Mouse (Mus musculus): ENCODE results near the gene Scube1. TPM values are rescaled to one million over a fixed set of nuclear protein-coding genes. Genes with fewer than 3 reads are reported as not detected.

Scube1 gene
- polyA plus RNA-seq, 1 experiment from 2014 or later = 2.5 TPM

DNA sequence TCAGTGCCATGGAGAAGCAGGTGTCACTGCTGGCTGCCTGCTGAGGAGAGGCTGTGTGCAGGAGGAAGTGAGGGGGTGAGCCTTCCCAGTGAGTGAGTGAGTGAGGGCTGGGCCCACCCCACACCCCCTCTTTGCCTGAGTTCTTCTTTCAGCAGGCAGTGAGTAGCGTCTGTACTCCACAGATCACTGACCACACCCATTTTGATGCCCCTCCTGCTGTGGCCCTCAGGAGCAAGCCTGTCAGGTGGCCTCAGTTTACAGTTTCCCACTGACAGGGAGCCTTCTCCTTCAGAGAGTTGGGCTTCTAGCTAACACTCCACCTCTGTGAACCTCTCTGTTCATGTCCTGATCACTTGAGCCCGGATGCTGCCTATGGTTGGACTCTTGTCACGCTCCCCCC is 89.6 kb downstream of the Scube1 start:
- Histone ChIP-seq H3K9ac (ENCODE audit: low read depth, low read length) (no peak overlapping the region), H3K27me3 (replicated peaks; ENCODE audit: control insufficient read depth, insufficient read depth, low read length) (no peaks in the 10 kb centered on the region), H3K4me2 (replicated peaks; ENCODE audit: low read depth) (no peak overlapping the region), H3K27ac (ENCODE audit: low read depth, low read length) (no peak overlapping the region), H3K36me3 (ENCODE audit: control insufficient read depth, insufficient read depth) (no peaks in the 10 kb centered on the region), H3K4me1 (replicated peaks; ENCODE audit: control insufficient read depth, insufficient read depth, low read length) (no peaks in the 10 kb centered on the region), H3K9me3 (ENCODE audit: control insufficient read depth) (no peaks in the 10 kb centered on the region), H3K4me3 (ENCODE audit: low read depth, low read length) (no peak overlapping the region)
- no peak for TF ChIP-seq CTCF (IDR thresholded peaks at IDR 0.05; ENCODE audit: low read depth)
- WGBS = 45% methylated on average over 3 of the region's 3 CpGs
- ATAC-seq = no peak

DNA sequence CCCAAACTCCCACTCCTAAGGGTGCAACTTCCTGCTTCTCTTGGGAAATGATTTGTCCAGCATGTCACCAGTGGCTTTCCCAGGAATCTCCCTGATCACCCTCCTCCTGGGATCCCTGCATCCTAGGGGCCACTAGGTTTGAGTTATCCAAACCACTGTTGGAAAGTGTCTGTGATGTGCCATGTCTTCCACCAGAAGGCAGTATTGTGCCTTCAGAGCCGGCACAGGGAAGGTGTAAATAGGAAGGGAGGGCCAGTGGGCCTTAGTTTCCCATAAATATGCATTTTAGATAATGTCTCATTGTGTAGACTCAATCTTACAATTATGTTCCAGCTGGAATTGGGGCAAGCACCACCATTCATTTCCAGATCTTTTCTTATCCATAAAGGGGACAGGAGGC is 90.7 kb downstream of the Scube1 start:
- no peaks in the 10 kb centered on the region for H3K4me1 ChIP-seq (replicated peaks; ENCODE audit: control insufficient read depth, insufficient read depth, low read length)
- H3K27me3 ChIP-seq (replicated peaks; ENCODE audit: control insufficient read depth, insufficient read depth, low read length) = no peaks in the 10 kb centered on the region
- no peak overlapping the region for H3K4me2 ChIP-seq (replicated peaks; ENCODE audit: low read depth)
- 0 out of 2 replicates have a peak, but pooled peaks cover 4% of the 10 kb centered on the region for H3K9me3 ChIP-seq (ENCODE audit: control insufficient read depth)
- 6% methylated on average over 1 of the region's 1 CpGs for WGBS
- H3K36me3 ChIP-seq (ENCODE audit: control insufficient read depth, insufficient read depth) = peaks cover 3% of the 10 kb centered on the region; the same call in 1 of the 2 replicates
- H3K4me3 ChIP-seq (ENCODE audit: low read depth, low read length) = no peak overlapping the region
- no peak overlapping the region for H3K27ac ChIP-seq (ENCODE audit: low read depth, low read length)
- no peak overlapping the region for H3K9ac ChIP-seq (ENCODE audit: low read depth, low read length)
- TF ChIP-seq CTCF (IDR thresholded peaks at IDR 0.05; ENCODE audit: low read depth) = peak; percentile 77
- no peak for ATAC-seq

DNA sequence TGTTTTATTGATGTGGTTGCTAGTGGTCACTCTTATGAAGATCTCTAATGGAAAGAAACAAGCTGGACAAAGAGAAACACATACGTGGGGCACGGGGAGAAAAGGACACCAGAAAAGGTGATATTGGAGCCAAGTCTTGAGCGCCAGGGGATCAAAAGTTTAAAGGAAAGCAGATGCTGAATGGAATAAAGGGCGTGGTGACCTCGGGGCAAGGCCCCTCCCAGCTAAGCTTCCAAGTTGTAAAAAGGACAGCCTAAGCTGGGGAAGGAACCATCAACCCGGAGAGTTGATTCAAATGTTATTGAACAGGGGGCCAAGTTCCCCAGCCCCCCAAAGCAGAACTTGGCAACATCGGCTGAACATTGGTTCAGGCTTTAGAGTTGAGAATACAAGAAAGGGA is 93.8 kb downstream of the Scube1 start:
- 0 out of 2 replicates have a peak, but pooled peaks cover 4% of the 10 kb centered on the region for H3K9me3 ChIP-seq (ENCODE audit: control insufficient read depth)
- H3K27ac ChIP-seq (ENCODE audit: low read depth, low read length) = no peak overlapping the region
- H3K36me3 ChIP-seq (ENCODE audit: control insufficient read depth, insufficient read depth) = peaks cover 3% of the 10 kb centered on the region; the same call in 1 of the 2 replicates
- ATAC-seq = no peak
- TF ChIP-seq CTCF (IDR thresholded peaks at IDR 0.05; ENCODE audit: low read depth) = no peak
- no peak overlapping the region for H3K4me2 ChIP-seq (replicated peaks; ENCODE audit: low read depth)
- no peak overlapping the region for H3K9ac ChIP-seq (ENCODE audit: low read depth, low read length)
- WGBS = 71% methylated on average over 7 of the region's 7 CpGs
- no peaks in the 10 kb centered on the region for H3K4me1 ChIP-seq (replicated peaks; ENCODE audit: control insufficient read depth, insufficient read depth, low read length)
- H3K27me3 ChIP-seq (replicated peaks; ENCODE audit: control insufficient read depth, insufficient read depth, low read length) = no peaks in the 10 kb centered on the region
- no peak overlapping the region for H3K4me3 ChIP-seq (ENCODE audit: low read depth, low read length)

DNA sequence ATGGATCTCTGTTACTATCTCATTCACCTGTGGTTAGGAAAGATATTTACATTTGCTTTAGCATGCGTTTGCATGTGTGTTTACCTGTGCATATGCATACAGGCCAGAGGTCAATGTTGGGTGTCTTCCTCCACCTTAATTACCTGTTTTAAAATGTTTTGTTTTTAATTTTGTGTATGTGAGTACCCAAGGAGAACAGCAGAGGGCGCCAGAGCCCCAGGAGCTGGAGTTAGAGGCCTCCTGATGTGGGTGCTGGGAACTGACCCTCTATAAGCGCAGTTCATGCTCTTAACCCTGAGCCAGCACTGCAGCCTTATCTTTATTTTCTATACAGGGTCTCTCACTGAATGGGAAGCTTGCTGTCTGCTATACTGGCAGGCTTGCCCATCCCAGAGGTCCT is 95.1 kb downstream of the Scube1 start:
- TF ChIP-seq CTCF (IDR thresholded peaks at IDR 0.05; ENCODE audit: low read depth) = peak; percentile 30
- 69% methylated on average over 3 of the region's 3 CpGs for WGBS
- no peaks in the 10 kb centered on the region for H3K27me3 ChIP-seq (replicated peaks; ENCODE audit: control insufficient read depth, insufficient read depth, low read length)
- H3K9ac ChIP-seq (ENCODE audit: low read depth, low read length) = no peak overlapping the region
- no peak overlapping the region for H3K4me2 ChIP-seq (replicated peaks; ENCODE audit: low read depth)
- no peak overlapping the region for H3K27ac ChIP-seq (ENCODE audit: low read depth, low read length)
- 0 out of 2 replicates have a peak, but pooled peaks cover 4% of the 10 kb centered on the region for H3K9me3 ChIP-seq (ENCODE audit: control insufficient read depth)
- no peak overlapping the region for H3K4me3 ChIP-seq (ENCODE audit: low read depth, low read length)
- peaks cover 3% of the 10 kb centered on the region; the same call in 1 of the 2 replicates for H3K36me3 ChIP-seq (ENCODE audit: control insufficient read depth, insufficient read depth)
- no peaks in the 10 kb centered on the region for H3K4me1 ChIP-seq (replicated peaks; ENCODE audit: control insufficient read depth, insufficient read depth, low read length)
- no peak for ATAC-seq

DNA sequence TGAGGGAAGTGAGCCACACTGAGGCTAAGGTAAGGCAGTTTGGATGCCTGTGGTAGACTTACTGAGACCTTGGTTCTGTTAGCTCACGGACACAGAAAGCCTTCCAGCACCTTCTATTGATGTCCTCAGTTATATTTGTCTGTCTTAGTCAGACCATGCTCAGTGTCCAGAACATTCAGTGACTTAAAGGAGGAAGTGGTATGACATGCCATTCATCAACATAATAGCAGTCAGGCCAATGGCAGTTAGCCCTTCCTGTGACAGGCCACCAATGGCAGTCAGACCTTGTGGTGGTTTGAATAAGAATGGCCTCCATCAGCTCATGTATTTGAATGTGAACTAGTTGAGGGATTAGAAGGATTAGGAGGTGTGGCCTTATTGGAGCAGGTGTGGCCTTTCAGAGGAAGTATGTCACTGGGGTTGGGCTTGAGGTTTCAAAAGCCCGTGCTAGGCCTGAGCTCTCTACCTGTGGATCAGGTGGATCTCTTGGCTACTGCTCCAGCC is 98.6 kb downstream of the Scube1 start:
- Histone ChIP-seq H3K4me3 (ENCODE audit: low read depth, low read length) (no peak overlapping the region), H3K27me3 (replicated peaks; ENCODE audit: control insufficient read depth, insufficient read depth, low read length) (no peaks in the 10 kb centered on the region), H3K4me2 (replicated peaks; ENCODE audit: low read depth) (no peak overlapping the region), H3K9ac (ENCODE audit: low read depth, low read length) (no peak overlapping the region), H3K36me3 (ENCODE audit: control insufficient read depth, insufficient read depth) (peaks cover 3% of the 10 kb centered on the region; the same call in 1 of the 2 replicates), H3K4me1 (replicated peaks; ENCODE audit: control insufficient read depth, insufficient read depth, low read length) (no peaks in the 10 kb centered on the region), H3K27ac (ENCODE audit: low read depth, low read length) (no peak overlapping the region), H3K9me3 (ENCODE audit: control insufficient read depth) (0 out of 2 replicates have a peak, but pooled peaks cover 4% of the 10 kb centered on the region)
- 90% methylated on average over 2 of the region's 2 CpGs for WGBS
- ATAC-seq = no peak
- TF ChIP-seq CTCF (IDR thresholded peaks at IDR 0.05; ENCODE audit: low read depth) = no peak

DNA sequence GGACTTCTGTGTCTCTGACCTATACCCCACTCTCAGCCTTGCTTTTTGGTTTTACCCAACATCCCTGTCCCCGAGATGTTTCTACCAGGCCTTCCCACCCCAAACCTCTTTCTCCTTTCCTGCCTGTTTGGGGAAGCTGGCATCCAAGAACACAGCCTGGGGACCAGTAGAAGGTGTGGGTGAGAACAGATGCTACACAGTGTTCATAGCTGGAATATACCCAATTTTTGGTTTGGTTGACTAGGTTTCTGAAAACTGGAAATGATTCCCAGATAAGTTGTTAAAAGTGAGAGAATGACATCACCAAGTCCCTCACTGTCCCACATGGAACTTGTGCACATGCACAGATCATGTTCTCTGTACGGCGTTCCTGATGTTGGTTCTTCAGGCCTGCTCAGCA is 109.6 kb downstream of the Scube1 start:
- Histone ChIP-seq H3K36me3 (ENCODE audit: control insufficient read depth, insufficient read depth) (no peaks in the 10 kb centered on the region), H3K4me1 (replicated peaks; ENCODE audit: control insufficient read depth, insufficient read depth, low read length) (no peaks in the 10 kb centered on the region), H3K4me2 (replicated peaks; ENCODE audit: low read depth) (no peak overlapping the region), H3K9ac (ENCODE audit: low read depth, low read length) (no peak overlapping the region), H3K9me3 (ENCODE audit: control insufficient read depth) (no peaks in the 10 kb centered on the region), H3K27me3 (replicated peaks; ENCODE audit: control insufficient read depth, insufficient read depth, low read length) (no peaks in the 10 kb centered on the region), H3K27ac (ENCODE audit: low read depth, low read length) (no peak overlapping the region), H3K4me3 (ENCODE audit: low read depth, low read length) (no peak overlapping the region)
- ATAC-seq = no peak
- WGBS = 81% methylated on average over 3 of the region's 3 CpGs
- no peak for TF ChIP-seq CTCF (IDR thresholded peaks at IDR 0.05; ENCODE audit: low read depth)
